Mouse (Mus musculus): ENCODE measurements around the gene Abcb10. TPM values are rescaled to one million over a fixed set of nuclear protein-coding genes. Genes with fewer than 3 reads are reported as not detected.

Abcb10 gene
- polyA plus RNA-seq, 1 experiment from 2014 or later = 20.1 TPM

- Histone ChIP-seq H3K27ac (ENCODE audit: low read depth, low read length) (no peak overlapping the region), H3K36me3 (ENCODE audit: control insufficient read depth, insufficient read depth, low read length) (peaks cover 3% of the 10 kb centered on the region; the same call in 1 of the 2 replicates), H3K4me2 (ENCODE audit: low read depth) (no peak overlapping the region), H3K4me1 (ENCODE audit: control insufficient read depth, insufficient read depth, low read length) (no peaks in the 10 kb centered on the region), H3K27me3 (ENCODE audit: control insufficient read depth, insufficient read depth, low read length) (no peaks in the 10 kb centered on the region), H3K9ac (ENCODE audit: low read length) (no peak overlapping the region), H3K9me3 (ENCODE audit: control insufficient read depth, low read length) (no peaks in the 10 kb centered on the region), H3K4me3 (ENCODE audit: low read depth, low read length) (no peak overlapping the region)
- DNase-seq (ENCODE audit: low spot score) = no peak
- ATAC-seq (ENCODE audit: insufficient read depth, low FRiP score, low TSS enrichment) = no peak
- 96% methylated on average over 3 of the region's 3 CpGs for WGBS
Observed at GRCm38 (mm10) chr8:124011989-124012586, 29.2 kb upstream of the Abcb10 start.

DNA sequence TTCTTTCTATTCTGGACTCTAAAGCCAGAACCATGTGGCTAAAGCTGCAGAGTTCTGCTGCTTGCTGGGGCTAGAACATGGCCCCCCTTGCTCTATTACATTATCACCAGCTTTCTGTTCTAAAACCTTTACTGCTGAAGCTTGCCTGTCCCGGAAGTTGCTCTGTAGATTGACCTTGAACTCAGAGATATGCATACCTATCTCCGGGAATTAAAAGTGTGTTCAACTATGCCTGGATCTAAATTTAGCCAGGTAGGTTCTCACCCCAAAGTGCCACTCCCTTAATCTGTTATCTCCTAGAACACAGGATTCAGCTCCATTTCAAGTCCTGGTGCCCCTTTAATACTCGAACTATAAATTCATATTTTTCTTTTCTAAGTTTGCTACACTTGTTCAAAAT lies 28.7 kb upstream of the Abcb10 start:
- WGBS = 87% methylated on average over 3 of the region's 3 CpGs
- ATAC-seq (ENCODE audit: insufficient read depth, low FRiP score, low TSS enrichment) = no peak

DNA sequence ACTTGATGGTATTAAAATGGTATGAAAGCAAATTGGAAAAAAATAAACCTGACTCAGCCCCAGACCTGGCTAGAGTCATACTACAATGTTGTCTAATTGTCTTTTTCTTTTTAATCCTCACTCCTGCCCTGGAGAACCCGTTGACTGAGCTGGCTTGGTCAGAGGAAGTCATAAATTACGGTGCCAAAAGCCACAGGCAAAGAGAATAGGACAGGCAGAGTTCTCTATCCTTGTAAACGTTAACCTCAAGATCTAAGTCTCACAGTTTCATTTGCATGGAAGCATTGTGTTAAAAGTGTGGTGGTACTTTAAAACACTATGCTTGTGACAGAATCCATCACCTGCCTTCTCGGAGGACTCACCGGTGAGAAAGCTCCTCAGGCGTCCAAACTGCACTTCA lies 24.9 kb upstream of the Abcb10 start:
- DNase-seq (ENCODE audit: low spot score) = no peak
- Histone ChIP-seq H3K9ac (ENCODE audit: low read length) (no peak overlapping the region), H3K27me3 (ENCODE audit: control insufficient read depth, insufficient read depth, low read length) (no peaks in the 10 kb centered on the region), H3K36me3 (ENCODE audit: control insufficient read depth, insufficient read depth, low read length) (peaks cover 6% of the 10 kb centered on the region; the same call in 1 of the 2 replicates), H3K4me3 (ENCODE audit: low read depth, low read length) (no peak overlapping the region), H3K4me1 (ENCODE audit: control insufficient read depth, insufficient read depth, low read length) (no peaks in the 10 kb centered on the region), H3K4me2 (ENCODE audit: low read depth) (no peak overlapping the region), H3K27ac (ENCODE audit: low read depth, low read length) (no peak overlapping the region), H3K9me3 (ENCODE audit: control insufficient read depth, low read length) (no peaks in the 10 kb centered on the region)
- ATAC-seq (ENCODE audit: insufficient read depth, low FRiP score, low TSS enrichment) = no peak
- 72% methylated on average over 6 of the region's 6 CpGs for WGBS

More for the DNA sequence above, 28.7 kb upstream of the Abcb10 start:
- H3K9me3 ChIP-seq (ENCODE audit: control insufficient read depth, low read length) = no peaks in the 10 kb centered on the region
- no peak overlapping the region for H3K4me3 ChIP-seq (ENCODE audit: low read depth, low read length)
- H3K9ac ChIP-seq (ENCODE audit: low read length) = no peak overlapping the region
- H3K27me3 ChIP-seq (ENCODE audit: control insufficient read depth, insufficient read depth, low read length) = no peaks in the 10 kb centered on the region
- peaks cover 3% of the 10 kb centered on the region; the same call in 1 of the 2 replicates for H3K36me3 ChIP-seq (ENCODE audit: control insufficient read depth, insufficient read depth, low read length)
- H3K4me2 ChIP-seq (ENCODE audit: low read depth) = no peak overlapping the region
- no peak overlapping the region for H3K27ac ChIP-seq (ENCODE audit: low read depth, low read length)
- no peak for DNase-seq (ENCODE audit: low spot score)
- H3K4me1 ChIP-seq (ENCODE audit: control insufficient read depth, insufficient read depth, low read length) = no peaks in the 10 kb centered on the region

GRCm38 (mm10) chr8:124002546-124003108 lies 19.7 kb upstream of the Abcb10 start:
- ATAC-seq (ENCODE audit: insufficient read depth, low FRiP score, low TSS enrichment) = no peak
- Histone ChIP-seq H3K4me3 (ENCODE audit: low read depth, low read length) (no peak overlapping the region), H3K9ac (ENCODE audit: low read length) (no peak overlapping the region), H3K4me1 (ENCODE audit: control insufficient read depth, insufficient read depth, low read length) (no peaks in the 10 kb centered on the region), H3K27ac (ENCODE audit: low read depth, low read length) (no peak overlapping the region), H3K4me2 (ENCODE audit: low read depth) (no peak overlapping the region), H3K27me3 (ENCODE audit: control insufficient read depth, insufficient read depth, low read length) (no peaks in the 10 kb centered on the region), H3K9me3 (ENCODE audit: control insufficient read depth, low read length) (no peaks in the 10 kb centered on the region), H3K36me3 (ENCODE audit: control insufficient read depth, insufficient read depth, low read length) (peaks cover 8% of the 10 kb centered on the region)
- WGBS = 94% methylated on average over 10 of the region's 10 CpGs
- DNase-seq (ENCODE audit: low spot score) = no peak

DNA sequence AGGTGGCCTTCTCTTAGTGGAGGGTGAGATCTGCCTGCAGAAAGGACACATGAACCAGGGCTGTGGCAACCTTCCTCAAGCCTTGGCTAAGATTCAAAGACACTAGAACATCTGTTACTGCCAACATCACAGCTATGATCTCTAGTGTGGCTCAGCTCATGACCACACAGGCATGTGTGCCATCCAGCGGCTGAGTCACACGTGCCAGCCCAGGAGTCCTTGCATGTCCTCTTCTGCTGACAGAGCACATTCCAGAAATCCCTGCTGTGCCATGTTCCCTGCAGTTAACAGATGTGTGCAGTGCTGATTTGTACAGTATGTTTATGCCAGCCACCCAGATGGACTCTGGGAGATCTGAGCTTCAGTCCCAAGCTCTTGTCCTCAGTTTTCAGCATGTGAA lies 16.6 kb upstream of the Abcb10 start:
- no peak overlapping the region for H3K9ac ChIP-seq (ENCODE audit: low read length)
- H3K4me3 ChIP-seq (ENCODE audit: low read depth, low read length) = no peak overlapping the region
- no peaks in the 10 kb centered on the region for H3K4me1 ChIP-seq (ENCODE audit: control insufficient read depth, insufficient read depth, low read length)
- WGBS = 74% methylated on average over 2 of the region's 2 CpGs
- no peak overlapping the region for H3K4me2 ChIP-seq (ENCODE audit: low read depth)
- peaks cover 8% of the 10 kb centered on the region for H3K36me3 ChIP-seq (ENCODE audit: control insufficient read depth, insufficient read depth, low read length)
- no peak for ATAC-seq (ENCODE audit: insufficient read depth, low FRiP score, low TSS enrichment)
- no peak overlapping the region for H3K27ac ChIP-seq (ENCODE audit: low read depth, low read length)
- no peaks in the 10 kb centered on the region for H3K27me3 ChIP-seq (ENCODE audit: control insufficient read depth, insufficient read depth, low read length)
- H3K9me3 ChIP-seq (ENCODE audit: control insufficient read depth, low read length) = no peaks in the 10 kb centered on the region
- DNase-seq (ENCODE audit: low spot score) = no peak

GRCm38 (mm10) chr8:123993997-123994396 lies 11.1 kb upstream of the Abcb10 start:
- WGBS = over 99% methylated on average over 3 of the region's 3 CpGs
- DNase-seq (ENCODE audit: low spot score) (no peak), ATAC-seq (ENCODE audit: insufficient read depth, low FRiP score, low TSS enrichment) (no peak)
- H3K36me3 ChIP-seq (ENCODE audit: control insufficient read depth, insufficient read depth, low read length) = no peaks in the 10 kb centered on the region
- no peaks in the 10 kb centered on the region for H3K9me3 ChIP-seq (ENCODE audit: control insufficient read depth, low read length)
- no peak overlapping the region for H3K27ac ChIP-seq (ENCODE audit: low read depth, low read length)
- H3K9ac ChIP-seq (ENCODE audit: low read length) = no peak overlapping the region
- H3K4me2 ChIP-seq (ENCODE audit: low read depth) = no peak overlapping the region
- H3K4me3 ChIP-seq (ENCODE audit: low read depth, low read length) = no peak overlapping the region
- H3K27me3 ChIP-seq (ENCODE audit: control insufficient read depth, insufficient read depth, low read length) = no peaks in the 10 kb centered on the region
- H3K4me1 ChIP-seq (ENCODE audit: control insufficient read depth, insufficient read depth, low read length) = no peaks in the 10 kb centered on the region

DNA sequence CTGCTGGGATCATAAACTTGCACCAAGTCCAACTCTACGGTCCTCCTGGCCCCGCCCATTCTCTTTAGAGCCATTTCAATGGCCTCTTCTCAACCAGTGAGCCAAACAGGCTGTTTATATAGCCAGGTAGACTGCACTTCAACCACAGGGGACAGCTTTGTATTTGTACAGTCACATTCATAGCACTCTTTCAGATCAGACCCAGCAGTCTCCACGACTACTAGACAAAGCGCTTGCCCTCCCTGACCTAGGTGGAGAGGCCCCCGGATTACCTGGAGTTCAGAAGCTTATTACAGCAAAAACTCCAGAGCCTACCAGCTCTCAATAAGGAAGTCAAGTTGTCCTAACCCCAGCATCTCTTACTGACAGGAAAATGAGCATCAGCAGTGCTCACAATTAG lies 10.7 kb upstream of the Abcb10 start:
- 92% methylated on average over 5 of the region's 5 CpGs for WGBS
- no peak for DNase-seq (ENCODE audit: low spot score)

GRCm38 (mm10) chr8:123992587-123992986 lies 9.7 kb upstream of the Abcb10 start:
- H3K4me1 ChIP-seq (ENCODE audit: control insufficient read depth, insufficient read depth, low read length) = no peaks in the 10 kb centered on the region
- no peak overlapping the region for H3K4me3 ChIP-seq (ENCODE audit: low read depth, low read length)
- no peaks in the 10 kb centered on the region for H3K9me3 ChIP-seq (ENCODE audit: control insufficient read depth, low read length)
- no peak overlapping the region for H3K4me2 ChIP-seq (ENCODE audit: low read depth)
- DNase-seq (ENCODE audit: low spot score) = no peak
- H3K27ac ChIP-seq (ENCODE audit: low read depth, low read length) = no peak overlapping the region
- H3K9ac ChIP-seq (ENCODE audit: low read length) = no peak overlapping the region
- no peaks in the 10 kb centered on the region for H3K36me3 ChIP-seq (ENCODE audit: control insufficient read depth, insufficient read depth, low read length)
- ATAC-seq (ENCODE audit: insufficient read depth, low FRiP score, low TSS enrichment) = no peak
- WGBS = 91% methylated on average over 8 of the region's 8 CpGs
- no peaks in the 10 kb centered on the region for H3K27me3 ChIP-seq (ENCODE audit: control insufficient read depth, insufficient read depth, low read length)

More for the DNA sequence above, 10.7 kb upstream of the Abcb10 start:
- Histone ChIP-seq H3K9ac (ENCODE audit: low read length) (no peak overlapping the region), H3K36me3 (ENCODE audit: control insufficient read depth, insufficient read depth, low read length) (no peaks in the 10 kb centered on the region), H3K9me3 (ENCODE audit: control insufficient read depth, low read length) (no peaks in the 10 kb centered on the region), H3K4me3 (ENCODE audit: low read depth, low read length) (no peak overlapping the region), H3K27ac (ENCODE audit: low read depth, low read length) (no peak overlapping the region), H3K4me2 (ENCODE audit: low read depth) (no peak overlapping the region), H3K4me1 (ENCODE audit: control insufficient read depth, insufficient read depth, low read length) (no peaks in the 10 kb centered on the region), H3K27me3 (ENCODE audit: control insufficient read depth, insufficient read depth, low read length) (no peaks in the 10 kb centered on the region)
- no peak for ATAC-seq (ENCODE audit: insufficient read depth, low FRiP score, low TSS enrichment)

Measured in neural tube, embryonic 11.5 days (tissue).